8 mouse cellular contexts compared by ENCODE assay signal in genomic region chr2:32620682-32621516, GRCm38 (mm10). TPM values are rescaled to one million over a fixed set of nuclear protein-coding genes. Genes with fewer than 3 reads are reported as not detected.
DNase-seq lines count a peak whose midpoint lies in the region; ATAC-seq and TF ChIP-seq lines count a peak whose summit lies in the region.

No protein-coding gene starts in this region.

- intact Hi-C loops in left cerebral cortex, postnatal 14 days (cut with DNase I) = loop anchor here (5.0 kb wide), 1 partner anchor 39 kb away; no protein-coding TSS in a partner anchor

- WGBS in forebrain, embryonic 12.5 days = 49% methylated on average over 4 of the region's 4 CpGs
- WGBS in forebrain, postnatal 0 days = 45% methylated on average over 4 of the region's 4 CpGs
- WGBS in embryonic facial prominence, embryonic 12.5 days = 18% methylated on average over 4 of the region's 4 CpGs
- WGBS in hindbrain, embryonic 16.5 days = 39% methylated on average over 4 of the region's 4 CpGs
- 37% methylated on average over 4 of the region's 4 CpGs for WGBS in liver, embryonic 13.5 days (ENCODE audit: insufficient replicate concordance)
- WGBS in stomach, embryonic 14.5 days = 4% methylated on average over 4 of the region's 4 CpGs

- 0 out of 2 replicates have a peak overlapping the region, but pooled peaks have one; percentile 14 for H3K9ac ChIP-seq in forebrain, embryonic 12.5 days
- H3K9ac ChIP-seq in forebrain, postnatal 0 days = no peak overlapping the region
- 0 out of 2 replicates have a peak overlapping the region, but pooled peaks have one; percentile 24 for H3K9ac ChIP-seq in embryonic facial prominence, embryonic 12.5 days
- peak overlapping the region; percentile 28; the same call in 1 of the 2 replicates for H3K9ac ChIP-seq in hindbrain, embryonic 16.5 days (ENCODE audit: low read depth, low read length)
- H3K9ac ChIP-seq in liver, embryonic 13.5 days = no peak overlapping the region
- no peak overlapping the region for H3K9ac ChIP-seq in stomach, embryonic 14.5 days (replicated peaks; ENCODE audit: low read depth, low read length)

- no peak overlapping the region for H3K4me3 ChIP-seq in forebrain, embryonic 12.5 days (replicated peaks)
- H3K4me3 ChIP-seq in forebrain, postnatal 0 days (ENCODE audit: low read depth, low read length) = no peak overlapping the region
- no peak overlapping the region for H3K4me3 ChIP-seq in embryonic facial prominence, embryonic 12.5 days
- no peak overlapping the region for H3K4me3 ChIP-seq in hindbrain, embryonic 16.5 days (ENCODE audit: low read length)
- no peak overlapping the region for H3K4me3 ChIP-seq in liver, embryonic 13.5 days (replicated peaks)
- H3K4me3 ChIP-seq in stomach, embryonic 14.5 days (ENCODE audit: low read depth, low read length) = no peak overlapping the region

- no peaks in the 10 kb centered on the region for H3K9me3 ChIP-seq in forebrain, embryonic 12.5 days
- H3K9me3 ChIP-seq in forebrain, postnatal 0 days (ENCODE audit: low read length) = no peaks in the 10 kb centered on the region
- H3K9me3 ChIP-seq in embryonic facial prominence, embryonic 12.5 days = no peaks in the 10 kb centered on the region
- H3K9me3 ChIP-seq in hindbrain, embryonic 16.5 days (ENCODE audit: control insufficient read depth, low read length) = no peaks in the 10 kb centered on the region; the same call in 1 of the 2 replicates
- H3K9me3 ChIP-seq in liver, embryonic 13.5 days (replicated peaks) = no peaks in the 10 kb centered on the region
- H3K9me3 ChIP-seq in stomach, embryonic 14.5 days (ENCODE audit: control insufficient read depth, low read depth, low read length) = no peaks in the 10 kb centered on the region

- TF ChIP-seq CTCF in forebrain, postnatal 0 days (IDR thresholded peaks at IDR 0.05; ENCODE audit: low read depth) = no peak

- H3K27ac ChIP-seq in forebrain, embryonic 12.5 days = peak overlapping the region; percentile 61
- H3K27ac ChIP-seq in forebrain, postnatal 0 days (ENCODE audit: low read depth, low read length) = no peak overlapping the region
- peak overlapping the region; percentile 92 for H3K27ac ChIP-seq in embryonic facial prominence, embryonic 12.5 days
- peak overlapping the region; percentile 44; the same call in 1 of the 2 replicates for H3K27ac ChIP-seq in hindbrain, embryonic 16.5 days (ENCODE audit: low read depth, low read length)
- H3K27ac ChIP-seq in liver, embryonic 13.5 days = peak overlapping the region; percentile 67
- peak overlapping the region; percentile 83 for H3K27ac ChIP-seq in stomach, embryonic 14.5 days (ENCODE audit: low read length)

- H3K36me3 ChIP-seq in forebrain, embryonic 12.5 days (replicated peaks) = peaks cover 4% of the 10 kb centered on the region; the same call in 1 of the 2 replicates
- no peaks in the 10 kb centered on the region for H3K36me3 ChIP-seq in forebrain, postnatal 0 days (ENCODE audit: insufficient read depth)
- peaks cover 27% of the 10 kb centered on the region for H3K36me3 ChIP-seq in embryonic facial prominence, embryonic 12.5 days
- peaks cover 4% of the 10 kb centered on the region for H3K36me3 ChIP-seq in hindbrain, embryonic 16.5 days (ENCODE audit: control insufficient read depth, insufficient read depth, low read length)
- peaks cover 39% of the 10 kb centered on the region for H3K36me3 ChIP-seq in liver, embryonic 13.5 days
- H3K36me3 ChIP-seq in stomach, embryonic 14.5 days (ENCODE audit: control insufficient read depth, insufficient read depth, low read length) = no peaks in the 10 kb centered on the region; the same call in 1 of the 2 replicates

- H3K4me1 ChIP-seq in forebrain, embryonic 12.5 days = peaks cover 44% of the 10 kb centered on the region
- peaks cover 10% of the 10 kb centered on the region for H3K4me1 ChIP-seq in forebrain, postnatal 0 days (ENCODE audit: insufficient read depth)
- H3K4me1 ChIP-seq in embryonic facial prominence, embryonic 12.5 days = peaks cover 59% of the 10 kb centered on the region
- peaks cover 25% of the 10 kb centered on the region for H3K4me1 ChIP-seq in hindbrain, embryonic 16.5 days (ENCODE audit: control insufficient read depth, insufficient read depth, low read depth, low read length)
- H3K4me1 ChIP-seq in liver, embryonic 13.5 days (replicated peaks) = peaks cover 47% of the 10 kb centered on the region
- peaks cover 41% of the 10 kb centered on the region for H3K4me1 ChIP-seq in stomach, embryonic 14.5 days (ENCODE audit: control insufficient read depth, insufficient read depth, low read length)

- H3K4me2 ChIP-seq in forebrain, embryonic 12.5 days = no peak overlapping the region
- no peak overlapping the region for H3K4me2 ChIP-seq in forebrain, postnatal 0 days (ENCODE audit: low read depth)
- H3K4me2 ChIP-seq in embryonic facial prominence, embryonic 12.5 days (replicated peaks) = peak overlapping the region; percentile 26
- H3K4me2 ChIP-seq in hindbrain, embryonic 16.5 days (ENCODE audit: low read length) = no peak overlapping the region
- H3K4me2 ChIP-seq in liver, embryonic 13.5 days = no peak overlapping the region
- 0 out of 2 replicates have a peak overlapping the region, but pooled peaks have one; percentile 1 for H3K4me2 ChIP-seq in stomach, embryonic 14.5 days (replicated peaks; ENCODE audit: low read depth, low read length)

- H3K27me3 ChIP-seq in forebrain, embryonic 12.5 days = no peaks in the 10 kb centered on the region
- no peaks in the 10 kb centered on the region for H3K27me3 ChIP-seq in forebrain, postnatal 0 days (ENCODE audit: insufficient read depth, low read length)
- H3K27me3 ChIP-seq in embryonic facial prominence, embryonic 12.5 days = no peaks in the 10 kb centered on the region
- H3K27me3 ChIP-seq in hindbrain, embryonic 16.5 days (replicated peaks; ENCODE audit: control insufficient read depth, insufficient read depth, low read length) = no peaks in the 10 kb centered on the region
- H3K27me3 ChIP-seq in liver, embryonic 13.5 days = no peaks in the 10 kb centered on the region
- H3K27me3 ChIP-seq in stomach, embryonic 14.5 days (ENCODE audit: control insufficient read depth, insufficient read depth, low read length) = no peaks in the 10 kb centered on the region

- ATAC-seq in forebrain, embryonic 12.5 days (ENCODE audit: low FRiP score) = no peak
- no peak for ATAC-seq in forebrain, postnatal 0 days
- peak; percentile 68 for ATAC-seq in embryonic facial prominence, embryonic 12.5 days (ENCODE audit: insufficient number of reproducible peaks, insufficient read depth, low FRiP score, low TSS enrichment)
- 0 out of 2 replicates have a peak, but pooled peaks have one; percentile 5 for ATAC-seq in hindbrain, embryonic 16.5 days
- peak; percentile 67 for ATAC-seq in liver, embryonic 13.5 days (ENCODE audit: low read depth)
- peak; percentile 80 for ATAC-seq in stomach, embryonic 14.5 days (ENCODE audit: insufficient number of reproducible peaks, insufficient read depth, low FRiP score, low read depth)
- no peak for ATAC-seq in frontal cortex, adult (ENCODE audit: low TSS enrichment)

- no peak for DNase-seq in forebrain, postnatal 0 days
- no peak for DNase-seq in liver, embryonic 13.5 days
- DNase-seq in left cerebral cortex, postnatal 14 days (ENCODE audit: low spot score in 2 of 2) = no peak

RNA-seq across cellular contexts. Expression of gene Ak1, which starts 0.7 kb away (rescaled TPM):
- polyA plus RNA-seq in forebrain, embryonic 12.5 days (2016; fragmentation: Nextera tagmentation; extraction: Ambion mirVana) = 27.0 and 32.1 TPM in 2 replicates
- 114 and 123 TPM in 2 replicates for total RNA-seq in forebrain, postnatal 0 days (2014; rRNA removed)
- 119 and 123 TPM in 2 replicates for polyA plus RNA-seq in forebrain, postnatal 0 days (2015; fragmentation: Nextera tagmentation; extraction: Ambion mirVana)
- 19.4 and 24.1 TPM in 2 replicates for polyA plus RNA-seq in embryonic facial prominence, embryonic 12.5 days (2016; fragmentation: Nextera tagmentation; extraction: Ambion mirVana)
- polyA plus RNA-seq in hindbrain, embryonic 16.5 days (2015; fragmentation: Nextera tagmentation; extraction: Ambion mirVana) = 111 and 117 TPM in 2 replicates
- 2.2 and 2.3 TPM in 2 replicates for polyA plus RNA-seq in liver, embryonic 13.5 days (2015; fragmentation: Nextera tagmentation; extraction: Ambion mirVana)
- polyA plus RNA-seq in stomach, embryonic 14.5 days (2014; fragmentation: Nextera tagmentation; extraction: Ambion mirVana) = 16.7 and 17.1 TPM in 2 replicates
- 100 to 1,000 TPM; 162 to 164 TPM for total RNA-seq in left cerebral cortex, postnatal 14 days (2021)

RNA-seq across cellular contexts. Expression of gene St6galnac6, which starts 21.4 kb away (rescaled TPM):
- 11.6 and 11.7 TPM in 2 replicates for polyA plus RNA-seq in forebrain, embryonic 12.5 days (2016; fragmentation: Nextera tagmentation; extraction: Ambion mirVana)
- total RNA-seq in forebrain, postnatal 0 days (2014; rRNA removed) = 65.3 and 72.9 TPM in 2 replicates
- 34.8 and 42.3 TPM in 2 replicates for polyA plus RNA-seq in forebrain, postnatal 0 days (2015; fragmentation: Nextera tagmentation; extraction: Ambion mirVana)
- 26.4 and 28.1 TPM in 2 replicates for polyA plus RNA-seq in embryonic facial prominence, embryonic 12.5 days (2016; fragmentation: Nextera tagmentation; extraction: Ambion mirVana)
- 29.5 and 35.4 TPM in 2 replicates for polyA plus RNA-seq in hindbrain, embryonic 16.5 days (2015; fragmentation: Nextera tagmentation; extraction: Ambion mirVana)
- polyA plus RNA-seq in liver, embryonic 13.5 days (2015; fragmentation: Nextera tagmentation; extraction: Ambion mirVana) = 10.0 and 12.8 TPM in 2 replicates
- 7.4 and 7.9 TPM in 2 replicates for polyA plus RNA-seq in stomach, embryonic 14.5 days (2014; fragmentation: Nextera tagmentation; extraction: Ambion mirVana)
- 100 to 1,000 TPM; 110 to 114 TPM for total RNA-seq in left cerebral cortex, postnatal 14 days (2021)

RNA-seq across cellular contexts. Expression of gene Eng, which starts 25.5 kb away (rescaled TPM):
- polyA plus RNA-seq in forebrain, embryonic 12.5 days (2016; fragmentation: Nextera tagmentation; extraction: Ambion mirVana) = 21.0 and 21.4 TPM in 2 replicates
- 8.2 and 14.7 TPM in 2 replicates for total RNA-seq in forebrain, postnatal 0 days (2014; rRNA removed)
- polyA plus RNA-seq in forebrain, postnatal 0 days (2015; fragmentation: Nextera tagmentation; extraction: Ambion mirVana) = 19.3 and 22.1 TPM in 2 replicates
- 32.1 and 36.4 TPM in 2 replicates for polyA plus RNA-seq in embryonic facial prominence, embryonic 12.5 days (2016; fragmentation: Nextera tagmentation; extraction: Ambion mirVana)
- 34.2 and 39.5 TPM in 2 replicates for polyA plus RNA-seq in hindbrain, embryonic 16.5 days (2015; fragmentation: Nextera tagmentation; extraction: Ambion mirVana)
- polyA plus RNA-seq in liver, embryonic 13.5 days (2015; fragmentation: Nextera tagmentation; extraction: Ambion mirVana) = 20.6 and 23.4 TPM in 2 replicates
- polyA plus RNA-seq in stomach, embryonic 14.5 days (2014; fragmentation: Nextera tagmentation; extraction: Ambion mirVana) = 49.1 and 54.5 TPM in 2 replicates
- 10 to 100 TPM; 30.7 to 34.5 TPM for total RNA-seq in left cerebral cortex, postnatal 14 days (2021)

RNA-seq across cellular contexts. Expression of gene St6galnac4, which starts 34.0 kb away (rescaled TPM):
- 15.1 and 17.0 TPM in 2 replicates for polyA plus RNA-seq in forebrain, embryonic 12.5 days (2016; fragmentation: Nextera tagmentation; extraction: Ambion mirVana)
- 32.4 and 35.5 TPM in 2 replicates for total RNA-seq in forebrain, postnatal 0 days (2014; rRNA removed)
- 31.3 and 33.2 TPM in 2 replicates for polyA plus RNA-seq in forebrain, postnatal 0 days (2015; fragmentation: Nextera tagmentation; extraction: Ambion mirVana)
- polyA plus RNA-seq in embryonic facial prominence, embryonic 12.5 days (2016; fragmentation: Nextera tagmentation; extraction: Ambion mirVana) = 32.7 and 36.5 TPM in 2 replicates
- polyA plus RNA-seq in hindbrain, embryonic 16.5 days (2015; fragmentation: Nextera tagmentation; extraction: Ambion mirVana) = 49.6 and 54.3 TPM in 2 replicates
- polyA plus RNA-seq in liver, embryonic 13.5 days (2015; fragmentation: Nextera tagmentation; extraction: Ambion mirVana) = 13.5 and 14.1 TPM in 2 replicates
- 17.0 and 18.1 TPM in 2 replicates for polyA plus RNA-seq in stomach, embryonic 14.5 days (2014; fragmentation: Nextera tagmentation; extraction: Ambion mirVana)
- 10 to 100 TPM; 36.2 to 38.4 TPM for total RNA-seq in left cerebral cortex, postnatal 14 days (2021)

RNA-seq across cellular contexts. Expression of gene 9430097D07Rik, which starts 45.4 kb away (rescaled TPM):
- polyA plus RNA-seq in forebrain, embryonic 12.5 days (2016; fragmentation: Nextera tagmentation; extraction: Ambion mirVana) = 0.19 TPM in 1 of 2 replicates, not detected in the other
- total RNA-seq in forebrain, postnatal 0 days (2014; rRNA removed) = 0.38 and 1.0 TPM in 2 replicates
- polyA plus RNA-seq in forebrain, postnatal 0 days (2015; fragmentation: Nextera tagmentation; extraction: Ambion mirVana) = 0.26 and 0.45 TPM in 2 replicates
- 0.29 TPM in 1 of 2 replicates, not detected in the other for polyA plus RNA-seq in embryonic facial prominence, embryonic 12.5 days (2016; fragmentation: Nextera tagmentation; extraction: Ambion mirVana)
- 0.72 and 1.6 TPM in 2 replicates for polyA plus RNA-seq in hindbrain, embryonic 16.5 days (2015; fragmentation: Nextera tagmentation; extraction: Ambion mirVana)
- not detected in 2 replicates for polyA plus RNA-seq in liver, embryonic 13.5 days (2015; fragmentation: Nextera tagmentation; extraction: Ambion mirVana)
- polyA plus RNA-seq in stomach, embryonic 14.5 days (2014; fragmentation: Nextera tagmentation; extraction: Ambion mirVana) = 0.22 TPM in 1 of 2 replicates, not detected in the other
- 1 to 10 TPM in 1 of 2 experiments, under 1 TPM in 1; 0.86 to 1.1 TPM for total RNA-seq in left cerebral cortex, postnatal 14 days (2021)

Comparison
In these comparisons a context has a peak if more than half of its experiments do, and no peak if none do; other contexts are left out.
1. H3K9ac ChIP-seq: peak in forebrain, embryonic 12.5 days (single experiment), embryonic facial prominence, embryonic 12.5 days (single experiment) and hindbrain, embryonic 16.5 days (single experiment); none in forebrain, postnatal 0 days (single experiment), liver, embryonic 13.5 days (single experiment) and stomach, embryonic 14.5 days (single experiment).
2. ATAC-seq: peak in embryonic facial prominence, embryonic 12.5 days (single experiment), hindbrain, embryonic 16.5 days (single experiment), liver, embryonic 13.5 days (single experiment) and stomach, embryonic 14.5 days (single experiment); none in forebrain, embryonic 12.5 days (single experiment), forebrain, postnatal 0 days (single experiment) and frontal cortex, adult (single experiment).
3. H3K4me2 ChIP-seq: peak in embryonic facial prominence, embryonic 12.5 days (single experiment) and stomach, embryonic 14.5 days (single experiment); none in forebrain, embryonic 12.5 days (single experiment), forebrain, postnatal 0 days (single experiment), hindbrain, embryonic 16.5 days (single experiment) and liver, embryonic 13.5 days (single experiment).